Mouse (Mus musculus): ENCODE data around the gene Lsm2.
"Not testable (repeated sequence)": the region's sequence is repeated elsewhere in the genome, so short reads cannot be mapped to it uniquely, and the experiment has no call there.

Lsm2 gene

DNA sequence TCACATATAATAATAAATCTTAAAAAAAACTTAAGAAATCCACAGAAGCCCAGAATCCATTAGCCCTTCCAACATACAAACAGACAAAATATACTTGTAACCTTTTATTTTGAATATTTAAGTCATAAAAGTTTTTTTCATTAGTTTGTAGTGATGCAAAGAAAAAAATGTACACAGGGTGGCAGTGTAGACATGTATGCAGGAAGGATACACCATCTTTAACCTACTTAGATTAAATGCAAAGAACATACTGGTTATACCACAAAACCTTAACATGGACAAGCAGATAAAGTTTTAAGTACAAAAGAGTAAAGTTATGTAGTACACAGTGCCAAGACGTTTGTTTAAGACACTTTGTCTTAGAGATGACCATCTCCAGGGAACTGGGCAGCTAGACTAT lies 25.3 kb upstream of the Lsm2 start:
- peak; percentile 42 for DNase-seq (ENCODE audit: low read depth, low spot score)

DNA sequence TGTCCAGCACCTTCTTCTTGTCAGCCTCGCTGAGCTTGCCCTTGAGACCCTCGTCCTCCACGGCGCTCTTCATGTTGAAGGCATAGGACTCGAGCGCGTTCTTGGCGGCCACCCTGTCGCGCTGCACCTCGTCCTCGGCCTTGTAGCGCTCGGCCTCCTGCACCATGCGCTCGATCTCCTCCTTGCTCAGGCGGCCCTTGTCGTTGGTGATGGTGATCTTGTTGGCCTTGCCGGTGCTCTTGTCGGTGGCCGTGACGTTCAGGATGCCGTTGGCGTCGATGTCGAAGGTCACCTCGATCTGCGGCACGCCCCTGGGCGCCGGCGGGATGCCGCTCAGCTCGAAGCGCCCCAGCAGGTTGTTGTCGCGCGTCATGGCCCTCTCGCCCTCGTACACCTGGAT lies 24.4 kb upstream of the Lsm2 start:
- DNase-seq (ENCODE audit: low read depth, low spot score): not testable (repeated sequence)

- DNase-seq (ENCODE audit: low read depth, low spot score): not testable (repeated sequence)
Measured at GRCm38 (mm10) chr17:34957966-34958365, 23.7 kb upstream of the Lsm2 start.

DNA sequence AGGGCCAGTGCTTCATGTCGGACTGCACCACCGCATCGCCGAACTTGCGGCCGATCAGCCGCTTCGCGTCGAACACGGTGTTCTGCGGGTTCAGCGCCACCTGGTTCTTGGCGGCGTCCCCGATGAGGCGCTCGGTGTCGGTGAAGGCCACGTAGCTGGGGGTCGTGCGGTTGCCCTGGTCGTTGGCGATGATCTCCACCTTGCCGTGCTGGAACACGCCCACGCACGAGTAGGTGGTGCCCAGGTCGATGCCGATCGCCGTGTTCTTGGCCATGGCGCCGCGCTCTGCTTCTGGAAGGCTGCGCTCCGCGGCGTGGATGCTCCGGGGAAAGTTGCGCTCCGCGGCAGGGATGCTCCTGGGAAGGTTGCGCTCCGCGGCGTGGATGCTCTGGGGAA lies 22.9 kb upstream of the Lsm2 start:
- DNase-seq (ENCODE audit: low read depth, low spot score): not testable (repeated sequence)

DNA sequence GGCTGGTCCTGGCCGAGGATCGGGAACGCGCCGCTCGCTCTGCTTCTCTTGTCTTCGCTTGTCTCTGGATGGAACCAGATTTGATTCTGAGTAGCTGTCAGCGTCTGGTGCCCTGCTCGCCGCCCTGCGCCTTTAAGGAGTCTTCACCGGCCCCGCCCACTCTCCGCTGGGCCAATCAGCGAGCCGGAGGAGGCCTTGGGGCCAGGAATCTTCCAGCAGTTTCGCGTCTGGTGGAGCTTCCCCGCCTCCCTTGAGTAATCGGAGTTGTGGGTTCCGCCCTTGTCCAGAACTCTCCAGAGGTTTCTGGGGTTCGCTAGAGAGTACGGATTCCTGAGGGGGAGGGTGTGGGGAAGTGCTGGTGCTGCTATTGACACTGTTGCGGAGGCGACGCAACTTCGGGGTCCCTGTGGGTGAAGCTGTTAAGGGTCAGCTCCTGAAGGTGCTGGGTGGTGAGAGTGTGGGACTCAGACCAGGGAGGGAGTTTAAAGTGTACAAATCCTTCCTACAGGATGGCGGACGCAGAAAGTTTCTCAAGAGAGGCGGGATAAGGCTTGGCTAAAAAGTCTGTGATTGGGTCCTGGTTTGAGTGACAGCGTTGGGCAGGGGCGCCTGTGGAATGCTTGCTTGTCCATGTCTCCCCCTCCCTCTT lies 22.4 kb upstream of the Lsm2 start, which contains the start of gene Hspa1b:
Gene Hspa1b, minus strand, starts transcription at position 109 of the 649 bp plus-strand sequence.
- not testable (repeated sequence) for DNase-seq (ENCODE audit: low read depth, low spot score)

- DNase-seq (ENCODE audit: low read depth, low spot score): no peak
Measured at GRCm38 (mm10) chr17:34959881-34960515, 21.7 kb upstream of the Lsm2 start.

DNA sequence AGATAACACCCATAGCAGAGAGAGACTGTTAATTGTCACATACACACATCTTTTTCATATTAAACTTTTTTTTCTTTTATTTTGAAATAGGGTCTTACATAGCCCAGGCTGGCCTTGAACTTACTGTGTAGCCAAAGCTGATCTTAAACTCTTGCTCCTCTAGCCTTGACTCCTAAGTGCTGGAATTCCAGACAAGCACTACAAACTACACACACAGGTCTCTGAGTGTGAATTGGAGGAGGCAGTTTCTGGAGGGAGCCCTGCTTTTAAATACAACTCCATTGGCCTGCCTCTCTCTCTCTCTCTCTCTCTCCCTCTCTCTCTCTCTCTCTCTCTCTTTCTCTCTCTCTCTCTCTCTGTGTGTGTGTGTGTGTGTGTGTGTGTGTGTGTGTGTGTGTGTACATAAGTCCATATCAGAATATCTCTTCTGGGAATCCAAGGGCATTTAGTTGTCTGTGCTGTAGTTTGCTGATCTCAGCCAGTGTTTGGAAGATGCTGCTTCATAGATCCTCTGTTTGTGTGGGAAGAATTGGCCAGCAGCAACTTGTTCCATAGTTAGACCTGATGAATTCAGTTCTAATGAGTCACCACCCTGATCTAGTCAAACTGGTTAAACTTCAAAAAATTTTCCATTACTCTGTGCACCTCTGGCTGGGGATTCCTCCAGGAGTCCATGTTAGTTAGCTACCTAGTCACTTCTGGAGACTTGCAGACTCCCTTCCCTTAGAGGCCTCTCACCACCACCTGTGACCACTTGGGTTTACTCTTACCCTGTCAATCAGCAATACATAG lies 20.8 kb upstream of the Lsm2 start:
- no peak for DNase-seq (ENCODE audit: low read depth, low spot score)

- no peak for DNase-seq (ENCODE audit: low read depth, low spot score)
Measured at GRCm38 (mm10) chr17:34962125-34962524, 19.5 kb upstream of the Lsm2 start.

DNA sequence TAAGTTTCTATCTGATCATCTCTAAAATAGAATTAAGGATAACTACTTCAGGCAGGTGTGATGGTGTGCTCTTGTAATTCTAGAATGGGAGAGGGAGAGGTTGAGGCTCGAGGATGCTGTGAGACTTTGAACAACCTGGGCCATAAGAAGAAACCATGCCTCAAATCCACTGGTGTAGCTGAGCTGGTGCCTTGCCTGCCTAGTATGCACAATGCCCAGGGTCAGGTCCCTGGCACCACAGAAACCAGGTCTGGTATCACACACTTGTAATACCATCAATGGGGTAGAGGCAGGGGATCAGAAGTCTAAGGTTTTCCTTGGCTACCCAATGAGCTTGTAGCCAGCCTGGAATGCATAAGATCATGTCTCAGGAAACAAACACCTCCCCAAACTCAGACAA lies 18.8 kb upstream of the Lsm2 start:
- no peak for DNase-seq (ENCODE audit: low read depth, low spot score)

GRCm38 (mm10) chr17:34964640-34965049 lies 17.0 kb upstream of the Lsm2 start:
- DNase-seq (ENCODE audit: low read depth, low spot score): no peak

DNA sequence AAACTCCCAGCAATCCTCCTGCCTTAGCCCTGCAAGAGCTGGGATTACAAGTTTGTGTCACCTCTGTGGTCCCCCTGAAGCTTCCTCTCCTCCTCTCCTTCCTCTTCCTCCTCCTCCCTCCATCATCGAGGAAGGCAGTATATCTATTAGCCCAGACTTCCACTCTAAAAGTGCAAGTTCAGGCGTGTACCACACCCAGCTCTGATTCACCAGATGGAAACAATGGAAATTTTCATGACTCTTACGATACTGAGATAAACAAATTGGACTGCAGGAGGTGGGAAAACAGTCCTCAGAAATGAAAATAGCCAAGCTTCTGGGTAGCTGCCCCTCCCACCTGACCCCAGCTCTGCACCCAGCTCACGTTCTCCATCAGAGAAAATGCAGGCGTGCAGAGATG lies 16.0 kb upstream of the Lsm2 start:
- no peak for DNase-seq (ENCODE audit: low read depth, low spot score)

GRCm38 (mm10) chr17:34969822-34970221 lies 11.8 kb upstream of the Lsm2 start, which contains the start of gene Gm20481:
Gm20481 (plus strand) TSS chr17:34969912.
- DNase-seq (ENCODE audit: low read depth, low spot score): not testable (repeated sequence)

DNA sequence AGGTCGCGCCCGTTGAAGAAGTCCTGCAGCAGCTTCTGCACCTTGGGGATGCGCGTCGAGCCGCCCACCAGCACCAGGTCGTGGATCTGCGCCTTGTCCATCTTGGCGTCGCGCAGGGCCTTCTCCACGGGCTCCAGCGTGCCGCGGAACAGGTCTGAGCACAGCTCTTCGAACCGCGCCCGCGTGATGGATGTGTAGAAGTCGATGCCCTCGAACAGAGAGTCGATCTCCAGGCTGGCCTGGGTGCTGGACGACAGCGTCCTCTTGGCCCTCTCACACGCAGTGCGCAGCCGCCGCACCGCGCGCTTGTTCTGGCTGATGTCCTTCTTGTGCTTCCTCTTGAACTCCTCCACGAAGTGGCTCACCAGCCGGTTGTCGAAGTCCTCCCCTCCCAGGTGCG lies 10.8 kb upstream of the Lsm2 start:
- DNase-seq (ENCODE audit: low read depth, low spot score): not testable (repeated sequence)

DNA sequence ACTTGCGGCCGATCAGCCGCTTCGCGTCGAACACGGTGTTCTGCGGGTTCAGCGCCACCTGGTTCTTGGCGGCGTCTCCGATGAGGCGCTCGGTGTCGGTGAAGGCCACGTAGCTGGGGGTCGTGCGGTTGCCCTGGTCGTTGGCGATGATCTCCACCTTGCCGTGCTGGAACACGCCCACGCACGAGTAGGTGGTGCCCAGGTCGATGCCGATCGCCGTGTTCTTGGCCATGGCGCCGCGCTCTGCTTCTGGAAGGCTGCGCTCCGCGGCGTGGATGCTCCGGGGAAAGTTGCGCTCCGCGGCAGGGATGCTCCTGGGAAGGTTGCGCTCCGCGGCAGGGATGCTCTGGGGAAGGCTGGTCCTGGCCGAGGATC lies 10.0 kb upstream of the Lsm2 start:
- not testable (repeated sequence) for DNase-seq (ENCODE audit: low read depth, low spot score)

DNA sequence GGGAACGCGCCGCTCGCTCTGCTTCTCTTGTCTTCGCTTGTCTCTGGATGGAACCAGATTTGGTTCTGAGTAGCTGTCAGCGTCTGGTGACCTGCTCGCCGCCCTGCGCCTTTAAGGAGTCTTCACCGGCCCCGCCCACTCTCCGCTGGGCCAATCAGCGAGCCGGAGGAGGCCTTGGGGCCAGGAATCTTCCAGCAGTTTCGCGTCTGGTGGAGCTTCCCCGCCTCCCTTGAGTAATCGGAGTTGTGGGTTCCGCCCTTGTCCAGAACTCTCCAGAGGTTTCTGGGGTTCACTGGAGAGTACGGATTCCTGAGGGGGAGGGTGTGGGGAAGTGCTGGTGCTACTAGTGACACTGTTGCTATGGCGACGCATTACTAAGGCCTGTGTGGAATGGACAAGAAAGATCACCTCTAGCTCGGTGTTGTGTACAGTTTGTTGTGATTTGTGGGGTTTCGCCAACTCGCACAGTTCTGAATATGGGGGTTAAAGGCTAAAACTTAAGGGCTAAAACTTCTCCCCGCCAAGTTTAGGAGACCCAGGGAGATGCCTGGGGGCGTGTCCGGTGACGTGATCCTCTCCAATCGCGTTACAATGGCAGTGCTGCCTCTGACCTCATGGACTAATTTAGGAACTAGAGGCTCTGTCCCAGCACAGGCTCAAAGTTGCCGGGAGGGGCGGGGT lies 9.5 kb upstream of the Lsm2 start, which contains the start of the genes Hspa1a and Hspa1l:
Gene Hspa1a, minus strand, starts transcription at position 88 of the 681 bp plus-strand sequence.
Gene Hspa1l, plus strand, starts transcription at position 635 of the 681 bp plus-strand sequence.
- not testable (repeated sequence) for DNase-seq (ENCODE audit: low read depth, low spot score)

DNA sequence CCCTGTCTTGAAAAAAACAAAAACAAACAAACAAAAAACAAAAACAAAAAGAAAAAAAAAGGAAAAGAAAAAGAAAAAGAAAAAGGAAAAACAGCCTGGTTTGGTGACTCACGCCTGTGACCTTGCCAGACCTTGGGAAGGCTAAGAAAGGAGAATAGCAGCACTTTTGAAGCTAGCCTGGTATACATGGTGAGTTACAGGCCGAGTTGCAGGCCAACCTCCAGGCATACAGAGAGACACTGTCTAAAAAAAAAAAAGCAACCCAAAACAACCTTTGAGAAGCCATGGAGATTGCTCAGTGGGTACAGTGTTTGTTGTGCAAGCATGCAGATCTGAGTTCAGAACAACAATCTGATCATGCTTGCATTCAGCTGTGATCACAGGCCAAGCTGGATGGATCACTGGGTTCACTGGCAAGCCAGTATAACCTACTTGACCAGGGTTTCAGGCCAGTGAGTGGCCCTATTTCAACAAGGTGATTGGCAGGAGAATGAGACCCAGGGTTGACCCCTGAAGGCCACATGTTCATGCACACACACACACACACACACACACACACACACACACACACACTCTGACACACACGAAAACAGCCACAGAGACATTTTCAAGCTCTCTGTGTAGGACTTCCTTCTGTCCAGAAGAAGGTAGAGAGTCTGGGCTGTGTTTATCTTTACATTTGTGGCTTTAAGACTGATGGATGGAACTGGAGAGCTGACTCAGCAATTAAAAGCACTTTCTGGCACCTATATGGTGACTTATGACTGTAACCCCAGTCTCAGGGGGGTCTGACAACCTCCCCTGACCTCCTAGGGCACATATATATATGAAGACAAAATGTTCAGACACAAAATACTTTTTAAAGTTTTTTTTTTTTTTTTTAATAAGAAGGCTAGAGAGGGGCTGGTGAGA lies 5.8 kb upstream of the Lsm2 start:
- no peak for DNase-seq (ENCODE audit: low read depth, low spot score)

DNA sequence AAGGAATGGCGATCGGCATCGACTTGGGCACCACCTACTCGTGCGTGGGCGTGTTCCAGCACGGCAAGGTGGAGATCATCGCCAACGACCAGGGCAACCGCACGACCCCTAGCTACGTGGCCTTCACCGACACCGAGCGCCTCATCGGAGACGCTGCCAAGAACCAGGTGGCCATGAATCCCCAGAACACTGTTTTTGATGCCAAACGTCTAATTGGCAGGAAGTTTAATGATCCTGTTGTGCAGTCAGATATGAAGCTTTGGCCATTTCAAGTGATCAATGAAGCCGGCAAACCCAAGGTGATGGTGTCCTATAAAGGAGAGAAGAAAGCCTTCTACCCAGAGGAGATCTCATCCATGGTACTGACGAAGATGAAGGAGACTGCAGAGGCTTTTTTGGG lies 4.7 kb upstream of the Lsm2 start:
- no peak for DNase-seq (ENCODE audit: low read depth, low spot score)

DNA sequence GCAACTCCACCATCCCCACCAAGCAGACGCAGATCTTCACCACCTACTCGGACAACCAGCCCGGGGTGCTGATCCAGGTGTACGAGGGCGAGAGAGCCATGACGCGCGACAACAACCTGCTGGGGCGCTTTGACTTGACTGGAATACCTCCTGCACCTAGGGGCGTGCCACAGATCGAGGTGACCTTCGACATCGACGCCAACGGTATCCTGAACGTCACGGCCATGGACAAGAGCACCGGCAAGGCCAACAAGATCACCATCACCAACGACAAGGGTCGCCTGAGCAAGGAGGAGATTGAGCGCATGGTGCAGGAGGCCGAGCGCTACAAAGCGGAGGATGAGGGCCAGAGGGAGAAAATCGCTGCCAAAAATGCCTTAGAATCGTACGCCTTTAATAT lies 3.4 kb upstream of the Lsm2 start:
- no peak for DNase-seq (ENCODE audit: low read depth, low spot score)

- DNase-seq (ENCODE audit: low read depth, low spot score): no peak
Measured at GRCm38 (mm10) chr17:34979631-34980030, 2.0 kb upstream of the Lsm2 start.

- DNase-seq (ENCODE audit: low read depth, low spot score): peak; percentile 74
Measured at GRCm38 (mm10) chr17:34980655-34981054, 1.0 kb upstream of the Lsm2 start.

DNA sequence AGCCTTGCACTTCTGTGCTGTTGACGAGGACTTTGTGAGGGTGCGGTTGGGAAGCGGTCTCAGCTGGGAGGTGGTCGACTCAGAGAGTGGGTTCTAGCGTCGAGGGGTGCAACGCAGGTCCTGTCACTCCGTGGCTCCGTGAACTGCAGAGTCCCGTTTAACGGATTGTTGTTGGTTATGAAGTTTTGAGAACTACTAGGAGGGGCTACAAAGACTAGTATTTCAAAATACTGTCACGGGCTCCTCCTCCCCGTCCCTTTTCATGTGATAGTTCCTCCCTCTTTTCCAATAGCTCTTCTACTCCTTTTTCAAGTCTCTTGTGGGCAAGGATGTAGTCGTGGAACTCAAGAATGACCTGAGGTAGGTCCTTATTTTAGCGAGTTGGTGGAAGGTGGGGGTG lies 666 bp downstream of the Lsm2 start:
- DNase-seq (ENCODE audit: low read depth, low spot score): no peak

All from A20 (cell line).